Mouse (Mus musculus) kidney, embryonic 16.5 days (tissue): ENCODE data around the gene Gm12666. TPM values are rescaled to one million over a fixed set of nuclear protein-coding genes. Genes with fewer than 3 reads are reported as not detected.
"Not testable (repeated sequence)": the region's sequence is repeated elsewhere in the genome, so short reads cannot be mapped to it uniquely, and the experiment has no call there.

Experiments
- ATAC-seq: fragments of 200-750 bp; cut with Nextera tagmentation; 2 replicates; pipeline ENCODE4 v1.8.0; 2017; ENCODE audit warnings: moderate TSS enrichment; ENCODE audit not compliant: low FRiP score, low TSS enrichment
- H3K27ac ChIP-seq: fragments of 300-500 bp; sonication (generic); 2 replicates; pipeline ENCODE4 v1.5.1; 2014; ENCODE audit warnings: low read length
- H3K27me3 ChIP-seq: fragments of 300-500 bp; sonication (generic); 2 replicates; pipeline ENCODE4 v1.6.1; 2014; ENCODE audit warnings: low read length, control low read depth, mixed read lengths; ENCODE audit not compliant: insufficient read depth
- H3K36me3 ChIP-seq: fragments of 300-500 bp; sonication (generic); 2 replicates; pipeline ENCODE4 v1.6.1; 2014; ENCODE audit warnings: low read length, control low read depth, mixed read lengths; ENCODE audit not compliant: insufficient read depth
- H3K4me1 ChIP-seq: fragments of 300-500 bp; sonication (generic); 2 replicates; pipeline ENCODE4 v1.6.1; 2014; ENCODE audit warnings: low read length, control low read depth, mixed read lengths; ENCODE audit not compliant: insufficient read depth
- H3K4me2 ChIP-seq: fragments of 300-500 bp; sonication (generic); replicated peaks from 2 replicates; pipeline ENCODE4 v1.6.1; 2014; ENCODE audit warnings: low read depth, low read length
- H3K4me3 ChIP-seq: fragments of 300-500 bp; sonication (generic); 2 replicates; pipeline ENCODE4 v1.5.1; 2014; ENCODE audit warnings: mild to moderate bottlenecking, low read length
- H3K9ac ChIP-seq: fragments of 300-500 bp; sonication (generic); replicated peaks from 2 replicates; pipeline ENCODE4 v1.6.1; 2014; ENCODE audit warnings: low read length
- H3K9me3 ChIP-seq: fragments of 300-500 bp; sonication (generic); 2 replicates; pipeline ENCODE4 v1.6.1; 2016; ENCODE audit warnings: low read length, control low read depth
- WGBS: fragments of 180-500 bp; shearing (Covaris S2); extraction: QIAGEN DNeasy Blood & Tissue Kit; methylation state at CpG from one replicate; pipeline ENCODE4 v1.1.7; 2014; 5-methylcytosine and 5-hydroxymethylcytosine counted together
- polyA plus RNA-seq: library from polyadenylated mRNA; unstranded; fragments of >200 nt; fragmentation: Nextera tagmentation; extraction: Ambion mirVana; gene quantifications from 2 replicates; pipeline ENCODE4 v1.2.1, GENCODE M21; 2015

Gene Gm12666
- polyA plus RNA-seq, result 0.27 TPM in 1 of 2 replicates, not detected in the other

DNA sequence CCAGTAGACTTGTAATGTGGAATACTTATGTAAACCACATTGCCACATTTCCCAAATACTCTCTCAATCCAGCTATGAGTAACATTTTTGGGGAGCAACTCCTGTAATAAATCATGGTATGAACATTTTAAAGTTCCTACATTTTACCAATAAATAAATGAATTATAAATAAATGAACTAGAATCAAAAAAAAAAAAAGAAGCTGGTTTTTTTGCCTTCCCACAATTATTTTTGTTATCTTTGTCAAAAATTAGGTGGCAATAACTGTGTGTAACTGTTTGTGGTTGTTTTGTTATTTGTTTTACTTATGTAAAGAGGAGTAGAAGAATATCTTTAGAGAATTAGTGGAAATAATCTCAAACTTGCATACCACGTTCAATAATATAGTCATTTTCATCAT lies at the start of gene Gm12666:
Gene Gm12666 (minus strand): TSS at position 101 of the 400 bp plus-strand sequence.
- ATAC-seq, H3K4me2 ChIP-seq, H3K27me3 ChIP-seq, H3K4me1 ChIP-seq, H3K9ac ChIP-seq, H3K9me3 ChIP-seq, H3K4me3 ChIP-seq, H3K27ac ChIP-seq, H3K36me3 ChIP-seq: not testable (repeated sequence)
- WGBS, result 93% methylated on average over 1 of the region's 1 CpGs

DNA sequence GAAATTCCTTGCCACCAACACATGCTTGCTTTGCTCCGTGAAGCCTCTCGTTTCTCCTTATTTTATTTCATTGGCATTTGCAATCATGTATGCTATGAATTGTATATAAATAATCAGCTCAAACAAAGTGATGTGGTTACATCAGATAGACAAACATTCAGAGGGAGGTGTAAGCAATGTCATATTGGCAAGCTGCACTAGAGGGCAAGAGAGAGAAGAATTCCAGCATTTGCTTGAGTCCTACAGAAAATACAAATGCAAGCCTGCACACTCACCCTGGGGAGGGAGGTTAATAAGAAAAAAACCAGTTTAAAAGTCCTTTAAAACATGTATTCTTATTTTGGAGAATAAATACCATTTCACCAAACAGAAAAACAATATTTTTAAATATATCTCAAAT lies 34.8 kb upstream of the Gm12666 start:
- no peak for ATAC-seq
- Histone ChIP-seq H3K27ac (no peak overlapping the region), H3K9ac (no peak overlapping the region), H3K4me3 (no peak overlapping the region), H3K9me3 (no peaks in the 10 kb centered on the region), H3K36me3 (no peaks in the 10 kb centered on the region), H3K4me1 (no peaks in the 10 kb centered on the region), H3K4me2 (no peak overlapping the region), H3K27me3 (no peaks in the 10 kb centered on the region)
- 86% methylated on average over 2 of the region's 2 CpGs for WGBS

DNA sequence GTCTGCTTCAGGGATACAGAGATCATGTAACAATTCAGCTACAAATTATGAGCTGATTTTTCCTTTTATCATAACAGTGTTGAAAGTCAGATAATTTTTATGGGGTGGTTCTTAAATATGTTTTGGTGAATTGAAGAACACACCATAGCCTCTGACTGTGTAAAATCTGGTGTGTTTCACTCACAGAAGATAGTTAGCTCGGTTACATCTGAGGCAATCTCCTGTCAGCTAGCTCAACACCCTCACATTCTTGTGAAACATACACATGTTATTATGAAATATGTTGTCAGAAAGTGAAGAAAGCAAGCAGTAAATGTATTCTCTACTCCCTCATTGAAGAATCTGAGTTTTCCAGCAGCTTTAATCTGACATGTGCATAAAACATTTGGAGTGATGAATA lies 24.7 kb upstream of the Gm12666 start:
- Histone ChIP-seq H3K27ac (no peak overlapping the region), H3K4me2 (no peak overlapping the region), H3K4me1 (no peaks in the 10 kb centered on the region), H3K4me3 (no peak overlapping the region), H3K27me3 (no peaks in the 10 kb centered on the region), H3K9me3 (0 out of 2 replicates have a peak, but pooled peaks cover 4% of the 10 kb centered on the region), H3K9ac (no peak overlapping the region), H3K36me3 (no peaks in the 10 kb centered on the region)
- no peak for ATAC-seq
- WGBS, result 66% methylated on average over 1 of the region's 1 CpGs

DNA sequence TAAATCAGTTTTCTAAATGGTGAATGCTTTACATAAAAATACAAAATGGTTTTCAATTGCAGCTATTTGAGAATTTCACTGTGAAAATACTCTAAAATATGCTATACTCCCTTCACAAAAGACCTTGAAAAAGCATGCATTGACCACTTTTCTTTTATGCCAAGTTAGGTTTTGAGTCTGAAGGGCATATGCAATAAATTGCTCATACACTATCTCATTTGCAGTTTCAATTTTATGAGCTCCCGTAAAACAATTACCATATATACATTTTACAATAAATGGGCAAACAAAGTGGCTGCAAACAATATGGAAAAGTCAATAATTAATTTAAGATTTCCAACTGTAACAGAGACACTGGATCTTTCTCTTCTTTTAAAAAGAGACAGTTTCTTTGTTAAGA lies 38.9 kb downstream of the Gm12666 start:
- no peak overlapping the region for H3K4me2 ChIP-seq
- no peaks in the 10 kb centered on the region for H3K4me1 ChIP-seq
- no peaks in the 10 kb centered on the region for H3K36me3 ChIP-seq
- H3K27ac ChIP-seq, result no peak overlapping the region
- WGBS, result 88% methylated on average over 1 of the region's 1 CpGs
- H3K4me3 ChIP-seq, result no peak overlapping the region
- H3K9ac ChIP-seq, result no peak overlapping the region
- H3K27me3 ChIP-seq, result no peaks in the 10 kb centered on the region
- H3K9me3 ChIP-seq, result no peaks in the 10 kb centered on the region
- ATAC-seq, result no peak

DNA sequence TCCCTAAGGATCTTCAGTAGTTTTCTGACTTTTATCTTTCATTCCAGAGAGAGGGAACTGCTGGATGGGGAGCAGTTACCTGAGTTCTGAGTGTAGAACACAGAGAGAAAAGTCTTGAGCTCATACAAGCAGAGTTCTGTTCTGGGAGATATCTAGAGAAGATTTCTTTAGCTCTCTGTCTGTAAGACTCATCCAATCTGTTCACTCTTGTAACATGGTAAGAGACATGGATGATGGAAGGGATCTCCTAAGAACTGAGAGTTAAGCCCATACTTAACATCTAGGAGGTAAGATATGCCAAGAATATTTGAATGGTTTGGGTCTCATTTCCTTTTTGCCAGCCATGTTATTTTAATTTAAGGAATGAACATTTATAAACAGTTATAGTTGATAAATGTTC lies 44.4 kb downstream of the Gm12666 start, which contains the start of gene Izumo3:
Gene Izumo3 (minus strand): TSS at position 101 of the 400 bp plus-strand sequence.
- Histone ChIP-seq H3K4me2 (no peak within 1 kb of the TSS), H3K4me1 (no peaks in the 10 kb centered on the region), H3K4me3 (no peak within 1 kb of the TSS), H3K9ac (no peak within 1 kb of the TSS), H3K27ac (no peak within 1 kb of the TSS), H3K9me3 (no peaks in the 10 kb centered on the region), H3K36me3 (no peaks in the 10 kb centered on the region), H3K27me3 (no peaks in the 10 kb centered on the region)
- ATAC-seq, result no peak

Other genes starting within 250 kb of the Gm12666 start
- gene Izumo3, start 44.5 kb downstream of the Gm12666 start, polyA plus RNA-seq, result not detected in 2 replicates